Comparison of ENCODE assay signal across 27 mouse cellular contexts in the genomic region with DNA sequence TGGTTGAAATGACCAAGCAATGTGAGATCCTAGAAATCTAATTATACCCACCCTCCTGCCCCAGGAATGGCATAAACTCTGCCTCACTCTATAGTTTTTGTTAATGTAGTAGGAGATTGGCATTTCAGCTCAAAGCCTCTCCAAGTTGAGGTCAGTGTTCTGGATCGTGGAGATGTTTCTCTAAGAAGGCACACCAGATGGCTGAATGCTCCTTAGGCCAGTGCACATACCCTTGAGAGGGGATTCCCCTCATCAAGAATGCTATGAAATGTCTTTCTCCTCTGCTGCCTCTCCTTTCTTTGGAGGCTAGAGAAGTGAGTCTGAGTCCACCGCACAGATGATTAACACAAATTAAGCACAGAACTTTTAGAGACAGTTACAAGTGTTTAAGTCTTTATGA.
"Had no signal": no experiment of that assay in that cellular context is flagged by ENCODE, and none has a peak within 500 bp of the region (broad histone marks: within the 10 kb centered on the region; RNA-seq: fewer than 3 reads in every experiment).

No protein-coding gene starts in this region.

- H3K4me3 ChIP-seq: embryonic facial prominence, embryonic 10.5 days; embryonic facial prominence, embryonic 12.5 days; embryonic facial prominence, embryonic 13.5 days; embryonic facial prominence, embryonic 15.5 days; erythroblast, embryonic 14.5 days; forebrain, embryonic 10.5 days; forebrain, embryonic 12.5 days; forebrain, embryonic 13.5 days; forebrain, embryonic 15.5 days; gastrocnemius, adult 2 months; heart, adult 2 months had no signal

- H3K36me3 ChIP-seq: embryonic facial prominence, embryonic 10.5 days; embryonic facial prominence, embryonic 12.5 days; embryonic facial prominence, embryonic 13.5 days; embryonic facial prominence, embryonic 15.5 days; forebrain, embryonic 10.5 days; forebrain, embryonic 12.5 days; forebrain, embryonic 15.5 days had no signal

- H3K4me1 ChIP-seq: embryonic facial prominence, embryonic 10.5 days; embryonic facial prominence, embryonic 12.5 days; embryonic facial prominence, embryonic 13.5 days; embryonic facial prominence, embryonic 15.5 days; forebrain, embryonic 10.5 days; forebrain, embryonic 12.5 days; forebrain, embryonic 13.5 days; forebrain, embryonic 15.5 days had no signal

- H3K9ac ChIP-seq: embryonic facial prominence, embryonic 12.5 days; embryonic facial prominence, embryonic 13.5 days; embryonic facial prominence, embryonic 15.5 days; forebrain, embryonic 12.5 days; forebrain, embryonic 13.5 days; forebrain, embryonic 15.5 days; forebrain, postnatal 0 days had no signal

- H3K9me3 ChIP-seq: embryonic facial prominence, embryonic 10.5 days; embryonic facial prominence, embryonic 12.5 days; embryonic facial prominence, embryonic 13.5 days; embryonic facial prominence, embryonic 15.5 days; forebrain, embryonic 10.5 days; forebrain, embryonic 12.5 days; forebrain, embryonic 13.5 days; forebrain, embryonic 15.5 days had no signal

- ATAC-seq: forebrain, embryonic 13.5 days; forebrain, embryonic 14.5 days; forebrain, embryonic 15.5 days; forebrain, embryonic 16.5 days; forebrain, postnatal 0 days had no signal

- DNase-seq: cerebellum, adult 9-10 months; cerebellum, adult 9-11 months; cerebellum, postnatal 10 days; cerebellum, postnatal 14 days; cerebellum, postnatal 25 days; cerebellum, postnatal 36 days; embryo, embryonic 11 days; forebrain, postnatal 0 days; gastrocnemius, adult 2 months; gastrocnemius, postnatal 10 days; gastrocnemius, postnatal 14 days; gastrocnemius, postnatal 25 days; gastrocnemius, postnatal 36 days; heart, adult 18-20 months; heart, adult 2 months had no signal

- H3K27ac ChIP-seq: embryonic facial prominence, embryonic 10.5 days; embryonic facial prominence, embryonic 12.5 days; embryonic facial prominence, embryonic 13.5 days; embryonic facial prominence, embryonic 15.5 days; forebrain, embryonic 10.5 days; forebrain, embryonic 12.5 days; forebrain, embryonic 13.5 days; forebrain, embryonic 15.5 days; gastrocnemius, adult 2 months; heart, adult 2 months had no signal

- H3K4me2 ChIP-seq: embryonic facial prominence, embryonic 12.5 days; embryonic facial prominence, embryonic 13.5 days; embryonic facial prominence, embryonic 15.5 days; forebrain, embryonic 12.5 days; forebrain, embryonic 13.5 days; forebrain, embryonic 15.5 days; heart, embryonic 11.5 days had no signal

- H3K27me3 ChIP-seq: embryonic facial prominence, embryonic 12.5 days; embryonic facial prominence, embryonic 13.5 days; embryonic facial prominence, embryonic 15.5 days; forebrain, embryonic 12.5 days; forebrain, embryonic 13.5 days; forebrain, embryonic 15.5 days had no signal
